ENCODE assay signal across 8 mouse cellular contexts in genomic region chr13:70590248-70590762, GRCm38 (mm10). TPM values are rescaled to one million over a fixed set of nuclear protein-coding genes. Genes with fewer than 3 reads are reported as not detected.
A peak's percentile ranks its signal among the peaks of the same experiment; 100 is the strongest.
DNase-seq lines count a peak whose midpoint lies in the region; TF ChIP-seq lines count a peak whose summit lies in the region.
"Had no signal": no experiment of that assay in that cellular context is flagged by ENCODE, and none has a peak within 500 bp of the region (broad histone marks: within the 10 kb centered on the region; RNA-seq: fewer than 3 reads in every experiment).

No protein-coding gene starts in this region.

- H3K4me3 ChIP-seq in gastrocnemius, adult 2 months, result no peak overlapping the region
- H3K4me3 ChIP-seq in midbrain, embryonic 10.5 days, result no peak overlapping the region
- H3K4me3 ChIP-seq: stomach, embryonic 15.5 days had no signal

- no peak for TF ChIP-seq CTCF in gastrocnemius, adult 2 months (IDR thresholded peaks at IDR 0.05)

- no peaks in the 10 kb centered on the region for H3K9me3 ChIP-seq in midbrain, embryonic 10.5 days (replicated peaks)
- H3K9me3 ChIP-seq: stomach, embryonic 15.5 days had no signal

- H3K27ac ChIP-seq in gastrocnemius, adult 2 months, result peak overlapping the region; percentile 58
- H3K27ac ChIP-seq in midbrain, embryonic 10.5 days (replicated peaks), result no peak overlapping the region
- H3K27ac ChIP-seq: stomach, embryonic 15.5 days had no signal

- WGBS in midbrain, embryonic 10.5 days, result 96% methylated on average over 7 of the region's 7 CpGs

- intact Hi-C loops in gastrocnemius, adult 2 months (cut with DNase I), result loop anchor here (5.0 kb wide), 1 partner anchor 47 kb away; the partner anchor contains the start of gene Ice1

- DNase-seq in 3T3-L1 (ENCODE audit: low read depth, low spot score) (peak; percentile 24), adipocyte (ENCODE audit: low spot score) (peak; percentile 92)
- DNase-seq in gastrocnemius, adult 2 months, result peak; percentile 95
- DNase-seq in kidney, postnatal 25 days, result peak; percentile 54 to 57
- DNase-seq in spleen, adult 18-20 months, result no peak
- no peak for DNase-seq in neural tube, embryonic 10.5 days (ENCODE audit: extremely low spot score, low spot score)
- DNase-seq in midbrain, embryonic 10.5 days (ENCODE audit: low spot score), result no peak

- no peaks in the 10 kb centered on the region for H3K4me1 ChIP-seq in midbrain, embryonic 10.5 days
- H3K4me1 ChIP-seq: stomach, embryonic 15.5 days had no signal

- H3K27me3 ChIP-seq in midbrain, embryonic 10.5 days (ENCODE audit: low read depth, poor library complexity, severe bottlenecking), result no peaks in the 10 kb centered on the region
- H3K27me3 ChIP-seq: stomach, embryonic 15.5 days had no signal

- peaks cover 97% of the 10 kb centered on the region for H3K36me3 ChIP-seq in midbrain, embryonic 10.5 days

RNA-seq across cellular contexts. Expression of gene Ice1, which starts 47.1 kb away (rescaled TPM):
- 10 to 100 TPM; 17.1 to 22.8 TPM for total RNA-seq in gastrocnemius, adult 2 months (2021)
- 18.8 and 19.9 TPM in 2 replicates for polyA plus RNA-seq in midbrain, embryonic 10.5 days (2016; fragmentation: Nextera tagmentation; extraction: Ambion mirVana)

Comparison
In these comparisons a context has a peak if more than half of its experiments do, and no peak if none do; other contexts are left out.
1. DNase-seq: peak in 3T3-L1 (single experiment), adipocyte (single experiment), gastrocnemius, adult 2 months (single experiment) and kidney, postnatal 25 days (2 of 2); none in spleen, adult 18-20 months (0 of 2), neural tube, embryonic 10.5 days (single experiment) and midbrain, embryonic 10.5 days (single experiment).